Mouse (Mus musculus): ENCODE data around the gene Tsx.

Gene Tsx

GRCm38 (mm10) chrX:103414167-103414566, at the start of gene Tsx:
Gene Tsx, plus strand, starts transcription at chrX:103414467.
- POLR2A ChIA-PET, result interaction anchor here in 3 of 4 experiments (0.8 to 2.3 kb wide), 8 partner anchors 9 to 36 kb away, joined by 3 to 10 read pairs (median 3); no protein-coding TSS in a partner anchor
- CTCF ChIA-PET, result interaction anchor here in 3 of 4 experiments (0.6 to 1.2 kb wide), 3 partner anchors 26 to 27 kb away, joined by 3 to 6 read pairs (median 3); no protein-coding TSS in a partner anchor

DNA sequence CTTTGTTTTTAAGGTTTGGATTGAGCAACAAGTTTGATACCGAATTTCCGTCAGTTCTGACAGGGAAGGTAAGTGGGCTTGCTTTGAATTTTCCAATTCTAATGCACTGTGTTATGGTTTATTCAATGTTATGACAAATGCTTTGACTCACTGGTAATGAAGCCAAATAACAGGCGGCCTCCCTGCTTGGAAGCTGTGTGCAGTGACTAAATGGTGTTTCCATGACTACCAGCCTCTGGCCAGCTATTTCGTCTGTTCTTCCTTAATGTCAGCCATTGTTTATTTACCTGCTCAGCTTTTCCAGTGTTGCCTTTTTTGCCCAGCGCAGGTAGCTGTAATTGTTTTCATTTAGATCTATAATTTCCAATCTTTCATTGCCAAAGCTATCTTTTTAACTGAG, 48.1 kb upstream of the Tsx start:
- POLR2A ChIA-PET, result interaction anchor here in 1 of 4 experiments (0.7 to 1.4 kb wide), 5 partner anchors 22 to 92 kb away, joined by 3 to 4 read pairs (median 3); no protein-coding TSS in a partner anchor

DNA sequence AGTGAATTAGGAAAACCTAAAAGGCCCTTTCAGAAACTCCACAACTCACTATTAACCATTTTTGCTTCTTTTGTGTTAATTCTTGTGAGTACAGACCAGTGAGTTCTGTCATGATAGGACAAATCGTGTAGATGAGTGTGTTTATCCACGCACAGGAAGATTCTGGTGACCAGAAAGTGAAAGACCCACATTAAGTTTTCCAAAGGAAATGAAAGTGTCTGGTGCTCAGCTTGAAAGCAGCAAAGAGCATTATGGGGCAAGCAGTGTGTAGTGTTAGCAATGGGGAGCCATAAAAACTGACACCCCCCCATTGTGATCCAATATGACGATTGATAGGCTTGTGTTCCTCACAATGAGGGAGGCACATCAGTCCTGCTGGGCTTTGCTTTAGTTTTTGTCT, 45.6 kb upstream of the Tsx start:
- CTCF ChIA-PET, result no interaction called here
- POLR2A ChIA-PET, result no interaction called here

More for the DNA sequence above, 48.1 kb upstream of the Tsx start:
- CTCF ChIA-PET, result interaction anchor here in 1 of 4 experiments (0.6 kb wide), 1 partner anchor 309 kb away, joined by 3 read pairs; no protein-coding TSS in a partner anchor

DNA sequence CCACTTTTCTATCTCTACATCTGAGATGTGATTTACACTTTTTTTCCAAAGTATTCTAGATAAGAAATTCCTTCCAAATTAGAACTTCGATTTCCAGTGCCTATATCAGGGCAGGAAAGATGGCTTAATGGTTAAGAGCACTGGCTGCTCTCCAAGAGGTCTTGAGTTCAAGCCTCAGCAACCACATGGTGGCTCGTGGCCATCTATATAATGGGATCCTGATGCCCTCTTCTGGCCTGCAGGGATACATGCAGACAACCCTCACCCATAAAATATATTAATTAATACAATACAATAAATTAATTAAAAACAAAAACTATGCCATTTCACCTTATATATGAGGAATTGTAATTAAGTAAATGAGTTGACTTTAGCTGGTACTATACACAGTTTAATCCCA, 43.0 kb upstream of the Tsx start:
- CTCF ChIA-PET, result interaction anchor here in 2 of 4 experiments (0.6 to 1.7 kb wide), 4 partner anchors 69 to 112 kb away, joined by 3 to 6 read pairs (median 3); no protein-coding TSS in a partner anchor
- POLR2A ChIA-PET, result interaction anchor here in 2 of 4 experiments (1.1 to 2.1 kb wide), 10 partner anchors 25 to 97 kb away, joined by 3 to 10 read pairs (median 4); no protein-coding TSS in a partner anchor

GRCm38 (mm10) chrX:103371627-103372026, 42.6 kb upstream of the Tsx start:
- ChIA-PET CTCF (interaction anchor here in 2 of 4 experiments (1.5 to 1.7 kb wide), 2 partner anchors 69 to 112 kb away, joined by 3 read pairs; no protein-coding TSS in a partner anchor), POLR2A (interaction anchor here in 1 of 4 experiments (1.2 to 2.1 kb wide), 6 partner anchors 25 to 110 kb away, joined by 3 to 10 read pairs (median 4); no protein-coding TSS in a partner anchor)

DNA sequence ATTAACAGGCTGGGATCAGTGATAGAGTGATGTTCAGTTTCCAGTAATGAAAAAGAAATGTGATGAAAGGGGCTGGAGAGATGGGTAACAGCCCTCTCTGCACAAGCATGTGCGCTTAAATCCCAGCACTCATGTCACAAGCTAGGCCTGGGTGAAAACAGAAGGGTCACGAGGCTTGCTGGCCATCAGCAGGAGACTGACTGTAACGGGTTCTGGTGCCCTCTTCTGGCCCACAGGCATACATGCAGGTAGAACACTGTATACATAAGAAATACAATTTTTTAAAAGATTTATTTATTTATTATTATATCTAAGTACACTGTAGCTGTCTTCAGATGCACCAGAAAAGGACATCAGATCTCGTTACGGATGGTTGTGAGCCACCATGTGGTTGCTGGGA, 40.0 kb upstream of the Tsx start:
- CTCF ChIA-PET, result interaction anchor here in 2 of 4 experiments (0.6 to 1.6 kb wide), 10 partner anchors 10 to 142 kb away, joined by 3 to 10 read pairs (median 4); no protein-coding TSS in a partner anchor
- POLR2A ChIA-PET, result interaction anchor here in 3 of 4 experiments (0.6 to 1.9 kb wide), 10 partner anchors 10 to 215 kb away, joined by 3 to 7 read pairs (median 4); no protein-coding TSS in a partner anchor

GRCm38 (mm10) chrX:103384528-103384927, 29.7 kb upstream of the Tsx start:
- ChIA-PET CTCF (interaction anchor here in 2 of 4 experiments (0.7 to 1.8 kb wide), 4 partner anchors 11 to 59 kb away, joined by 3 to 9 read pairs (median 6); no protein-coding TSS in a partner anchor), POLR2A (interaction anchor here in 2 of 4 experiments (0.6 to 2.5 kb wide), 7 partner anchors 21 to 274 kb away, joined by 3 to 11 read pairs (median 3); no protein-coding TSS in a partner anchor)

GRCm38 (mm10) chrX:103388131-103388530, 26.1 kb upstream of the Tsx start:
- CTCF ChIA-PET, result interaction anchor here in 2 of 4 experiments (0.6 to 1.2 kb wide), 4 partner anchors 9 to 114 kb away, joined by 3 to 7 read pairs (median 4); no protein-coding TSS in a partner anchor
- POLR2A ChIA-PET, result interaction anchor here in 2 of 4 experiments (0.6 to 2.4 kb wide), 6 partner anchors 10 to 60 kb away, joined by 3 to 7 read pairs (median 4); no protein-coding TSS in a partner anchor

GRCm38 (mm10) chrX:103393841-103394240, 20.4 kb upstream of the Tsx start:
- POLR2A ChIA-PET, result interaction anchor here in 2 of 4 experiments (0.9 to 2.2 kb wide), 5 partner anchors 9 to 45 kb away, joined by 3 to 6 read pairs (median 3); no protein-coding TSS in a partner anchor
- CTCF ChIA-PET, result no interaction called here

GRCm38 (mm10) chrX:103405021-103405420, 9.2 kb upstream of the Tsx start:
- ChIA-PET POLR2A (interaction anchor here in 3 of 4 experiments (0.6 to 12.5 kb wide), 33 partner anchors 9 to 576 kb away, joined by 3 to 200 read pairs (median 4); partner anchors contain the start of genes Gm26992 (in 2 of the 3), Rlim (in 2 of the 3), Tsx (in 2 of the 3) and Cdx4 (in 1 of the 3)), CTCF (interaction anchor here in 2 of 4 experiments (0.5 to 4.6 kb wide), 11 partner anchors 14 to 522 kb away, joined by 3 to 29 read pairs (median 4); no protein-coding TSS in a partner anchor)

GRCm38 (mm10) chrX:103421710-103422109, 7.4 kb downstream of the Tsx start, which contains the start of gene Gm26992:
Gene Gm26992, plus strand, starts transcription at chrX:103422010.
- POLR2A ChIA-PET, result interaction anchor here in 2 of 4 experiments (1.1 to 2.0 kb wide), 7 partner anchors 12 to 21 kb away, joined by 3 to 15 read pairs (median 4); no protein-coding TSS in a partner anchor

GRCm38 (mm10) chrX:103427677-103428076, 13.4 kb downstream of the Tsx start:
- ChIA-PET CTCF (interaction anchor here in 3 of 4 experiments (0.6 to 1.4 kb wide), 3 partner anchors 13 to 44 kb away, joined by 7 to 10 read pairs (median 8); no protein-coding TSS in a partner anchor), POLR2A (interaction anchor here in 3 of 4 experiments (0.6 to 3.9 kb wide), 19 partner anchors 10 to 553 kb away, joined by 3 to 27 read pairs (median 5); partner anchors contain the start of genes Rlim (in 1 of the 3) and Tsx (in 1 of the 3))

More at GRCm38 (mm10) chrX:103421710-103422109, 7.4 kb downstream of the Tsx start, which contains the start of gene Gm26992:
- CTCF ChIA-PET, result no interaction called here

DNA sequence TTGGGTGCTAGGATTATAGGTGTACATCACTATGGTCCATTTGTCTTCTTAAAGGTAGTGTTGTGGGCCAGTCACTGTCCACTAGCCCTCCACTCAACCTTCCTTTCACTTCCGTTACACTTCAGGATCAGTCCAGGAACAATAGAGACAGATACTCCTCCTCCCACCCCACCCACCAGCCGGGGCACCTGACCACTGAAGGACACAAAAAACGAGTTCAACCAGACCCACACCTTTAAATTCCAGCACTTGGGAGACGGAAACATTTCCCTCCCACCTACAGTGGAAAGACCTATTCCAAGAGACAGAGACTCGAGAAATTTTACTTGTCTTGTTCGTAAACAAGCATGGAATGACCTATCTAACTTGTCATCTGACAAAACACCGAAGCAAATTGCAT, 18.0 kb downstream of the Tsx start:
- ChIA-PET POLR2A (interaction anchor here in 2 of 4 experiments (2.2 to 16.4 kb wide), 3 partner anchors 15 to 30 kb away, joined by 7 to 200 read pairs (median 26); no protein-coding TSS in a partner anchor), CTCF (no interaction called here)

GRCm38 (mm10) chrX:103438023-103438422, 23.8 kb downstream of the Tsx start:
- POLR2A ChIA-PET, result interaction anchor here (0.6 to 16.4 kb wide), 47 partner anchors 9 to 543 kb away, joined by 3 to 200 read pairs (median 5); partner anchors contain the start of genes Cdx4 (in 1 of the 4), Gm26992 (in 1 of the 4) and Rlim (in 1 of the 4)
- CTCF ChIA-PET, result interaction anchor here in 3 of 4 experiments (0.6 to 1.2 kb wide), 4 partner anchors 10 to 255 kb away, joined by 3 to 7 read pairs (median 4); no protein-coding TSS in a partner anchor

- POLR2A ChIA-PET, result interaction anchor here (0.5 to 16.4 kb wide), 45 partner anchors 10 to 1260 kb away, joined by 3 to 200 read pairs (median 4); partner anchors contain the start of genes Chic1 (in 1 of the 4), Gm26992 (in 1 of the 4) and Tsx (in 1 of the 4)
- CTCF ChIA-PET, result interaction anchor here (0.5 to 1.9 kb wide), 45 partner anchors 10 to 1325 kb away, joined by 3 to 29 read pairs (median 4); partner anchors contain the start of genes Tsx (in 3 of the 4) and Chic1 (in 1 of the 4)
Measured at GRCm38 (mm10) chrX:103440803-103441202, 26.5 kb downstream of the Tsx start.

GRCm38 (mm10) chrX:103443755-103444154, 29.5 kb downstream of the Tsx start:
- POLR2A ChIA-PET, result interaction anchor here (0.6 to 16.4 kb wide), 22 partner anchors 8 to 485 kb away, joined by 3 to 200 read pairs (median 4); no protein-coding TSS in a partner anchor

DNA sequence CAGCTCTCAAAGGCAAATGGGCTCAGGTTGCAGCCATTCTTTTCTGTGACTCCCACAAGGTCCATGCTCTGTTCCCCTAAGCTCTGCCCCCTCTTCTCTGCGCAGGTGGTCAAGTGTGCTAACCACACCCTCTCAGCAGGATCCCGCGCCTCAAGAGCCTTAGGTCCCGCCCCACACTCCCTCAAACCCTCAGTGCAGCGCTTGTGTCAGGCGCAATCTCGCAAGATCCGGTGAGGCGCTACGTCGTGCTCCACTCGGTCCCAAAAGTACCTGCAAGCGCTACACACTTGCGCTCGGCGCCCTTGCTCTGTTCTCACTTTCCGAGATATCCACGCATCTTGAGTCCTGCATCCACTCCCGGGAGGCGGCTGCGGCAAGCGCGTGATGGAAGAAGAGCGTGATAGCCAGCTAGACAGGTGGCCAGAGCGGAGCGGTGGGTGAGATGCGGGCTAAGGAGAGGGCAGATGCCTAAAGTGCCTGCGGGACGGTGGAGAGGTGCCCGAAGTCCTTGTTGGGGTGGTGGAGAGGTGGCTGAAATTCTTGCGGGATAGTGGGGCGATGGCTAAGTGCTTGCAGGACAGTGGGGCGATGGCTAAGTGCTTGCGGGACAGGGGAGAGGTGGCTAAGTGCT, 33.4 kb downstream of the Tsx start:
- POLR2A ChIA-PET, result interaction anchor here (0.5 to 16.4 kb wide), 65 partner anchors 9 to 1270 kb away, joined by 3 to 200 read pairs (median 4); partner anchors contain the start of genes Cdx4 (in 1 of the 4) and Rlim (in 1 of the 4)
- CTCF ChIA-PET, result interaction anchor here in 1 of 4 experiments (0.6 kb wide), 1 partner anchor 9 kb away, joined by 3 read pairs; no protein-coding TSS in a partner anchor

More at GRCm38 (mm10) chrX:103443755-103444154, 29.5 kb downstream of the Tsx start:
- CTCF ChIA-PET, result interaction anchor here (0.6 to 1.5 kb wide), 16 partner anchors 9 to 1468 kb away, joined by 3 to 6 read pairs (median 3); partner anchors contain the start of gene Cdx4 (in 1 of the 4)
